Mouse (Mus musculus) MEL (cell line): ENCODE measurements at regions not wholly inside any gene's neighbourhood (a gene's known extent, or its start where the extent isn't known, plus 50 kb on each side); places are given as distances from the start of the nearest gene placed in this dataset.

Experiments used
- CTCF ChIP-seq, 3 experiments: IDR thresholded peaks in 2 of 3; conservative IDR thresholded peaks in 1 of 3; 2 replicates each; pipeline ENCODE4 v1.5.1; 2011 to 2012; ENCODE audit warnings: low read length in 3 of 3, low read depth in 2 of 3, mild to moderate bottlenecking in 2 of 3, improper control_type of control experiment in 1 of 3, inconsistent platforms in 1 of 3, mixed read lengths in 1 of 3, moderate library complexity in 1 of 3; ENCODE audit not compliant: control insufficient read depth in 1 of 3, insufficient read depth in 1 of 3, poor library complexity in 1 of 3, severe bottlenecking in 1 of 3
- EP300 ChIP-seq, 2 experiments: IDR thresholded peaks; 2 replicates each; pipeline ENCODE4 v1.6.1; 2011; ENCODE audit warnings: improper control_type of control experiment in 2 of 2, low read length in 2 of 2, low read depth in 1 of 2, mild to moderate bottlenecking in 1 of 2
- GABPA ChIP-seq: IDR thresholded peaks from 2 replicates; pipeline ENCODE4 v1.6.1; 2012; ENCODE audit warnings: low read depth, mild to moderate bottlenecking, inconsistent platforms, low read length, improper control_type of control experiment, moderate library complexity
- MAFK ChIP-seq: IDR thresholded peaks from 2 replicates; pipeline ENCODE4 v1.6.1; 2011; ENCODE audit warnings: low read depth, mild to moderate bottlenecking, low read length, improper control_type of control experiment, borderline replicate concordance
- MAX ChIP-seq: IDR thresholded peaks from 2 replicates; pipeline ENCODE4 v1.6.1; 2011; ENCODE audit warnings: low read length, improper control_type of control experiment
- POLR2A ChIP-seq, 2 experiments: IDR thresholded peaks; 2 replicates each; pipeline ENCODE4 v1.6.1; 2011 to 2012; ENCODE audit warnings: low read length in 2 of 2, mild to moderate bottlenecking in 2 of 2, control low read depth in 1 of 2, improper control_type of control experiment in 1 of 2, low read depth in 1 of 2, moderate library complexity in 1 of 2; ENCODE audit not compliant: control insufficient read depth in 1 of 2, insufficient read depth in 1 of 2, poor library complexity in 1 of 2
- POLR2AphosphoS2 ChIP-seq: IDR thresholded peaks from 2 replicates; pipeline ENCODE4 v1.6.1; 2011; ENCODE audit warnings: low read length, improper control_type of control experiment
- TCF12 ChIP-seq: IDR thresholded peaks from 2 replicates; pipeline ENCODE4 v1.6.1; 2014; ENCODE audit warnings: low read depth, mild to moderate bottlenecking, inconsistent platforms, low read length, improper control_type of control experiment, moderate library complexity
- ZMIZ1 ChIP-seq: IDR thresholded peaks from 2 replicates; pipeline ENCODE4 v1.6.1; 2012; ENCODE audit warnings: low read depth, mild to moderate bottlenecking, inconsistent platforms, low read length, improper control_type of control experiment, moderate library complexity

DNA sequence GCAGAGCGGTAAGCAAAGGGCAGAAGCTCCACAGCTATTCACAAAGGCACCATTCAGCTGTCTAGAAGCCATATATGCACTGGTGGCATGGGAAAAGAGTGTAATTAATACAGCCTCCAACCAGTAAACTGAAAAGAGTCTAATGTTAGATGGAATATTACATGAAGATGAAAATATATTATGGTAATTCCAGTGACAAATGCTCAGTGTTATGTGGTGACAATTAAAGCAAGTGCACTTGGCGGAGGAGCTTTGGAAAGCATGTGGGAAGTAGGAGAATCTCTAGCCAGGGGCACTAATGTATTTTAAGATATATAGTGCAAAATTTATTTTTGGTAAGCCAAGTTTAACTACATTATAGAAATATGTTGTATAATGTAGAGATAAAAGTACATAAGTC, 583.9 kb downstream of the Stim2 start:
- TF ChIP-seq CTCF (IDR thresholded peaks at IDR 0.05 in 2 of 3, conservative IDR thresholded peaks at IDR 0.05 in 1 of 3; ENCODE audit: control insufficient read depth in 1 of 3, insufficient read depth in 1 of 3, low read depth in 2 of 3, low read length in 3 of 3, poor library complexity in 1 of 3, severe bottlenecking in 1 of 3) (no peak), EP300 (IDR thresholded peaks at IDR 0.05; ENCODE audit: low read depth in 1 of 2, low read length in 2 of 2) (no peak), MAX (no peak), TCF12 (no peak), POLR2A (IDR thresholded peaks at IDR 0.05; ENCODE audit: control insufficient read depth in 1 of 2, insufficient read depth in 1 of 2, low read depth in 1 of 2, low read length in 2 of 2, poor library complexity in 1 of 2) (no peak), POLR2AphosphoS2 (no peak), GABPA (no peak), MAFK (no peak), ZMIZ1 (no peak)
